Mouse (Mus musculus): ENCODE measurements around the gene Cacna1a. TPM values are rescaled to one million over a fixed set of nuclear protein-coding genes. Genes with fewer than 3 reads are reported as not detected.

The Cacna1a gene
- total and polyA plus RNA-seq, 3 experiments: 3.2 to 5.1 TPM; not detected in 1

- H3K79me2 ChIP-seq (ENCODE audit: control insufficient read depth, insufficient read depth, low read length, poor library complexity): peaks cover 1% of the 10 kb centered on the region; the same call in 1 of the 2 replicates
- no peak overlapping the region for H3K4me3 ChIP-seq (ENCODE audit: control insufficient read depth in 1 of 2, insufficient read depth in 1 of 2, low read depth in 2 of 2, low read length in 2 of 2)
- no peaks in the 10 kb centered on the region for H3K27me3 ChIP-seq (ENCODE audit: control insufficient read depth in 1 of 2, insufficient read depth in 2 of 2, low read length in 2 of 2)
- no peak for DNase-seq (ENCODE audit: low read depth, low spot score)
- H3K9me3 ChIP-seq (replicated peaks; ENCODE audit: insufficient read depth, low read length): no peaks in the 10 kb centered on the region
- no peak overlapping the region for H3K9ac ChIP-seq (ENCODE audit: control insufficient read depth, low read depth, low read length, poor library complexity, severe bottlenecking)
- peaks cover 5 to 22% of the 10 kb centered on the region in 2 experiments for H3K4me1 ChIP-seq (ENCODE audit: control insufficient read depth in 1 of 2, insufficient read depth in 2 of 2, low read length in 2 of 2)
- no peak overlapping the region for H3K27ac ChIP-seq (ENCODE audit: control insufficient read depth, low read depth, low read length)
- TF ChIP-seq E2F4 (IDR thresholded peaks at IDR 0.05; ENCODE audit: borderline replicate concordance, low read depth, low read length) (no peak), MAZ (IDR thresholded peaks at IDR 0.05; ENCODE audit: low read depth, low read length) (no peak), MAFK (IDR thresholded peaks at IDR 0.05; ENCODE audit: borderline replicate concordance, low read depth, low read length) (no peak), NRF1 (IDR thresholded peaks at IDR 0.05; ENCODE audit: insufficient read depth, low read depth, low read length, poor library complexity, severe bottlenecking) (no peak), RCOR1 (IDR thresholded peaks at IDR 0.05; ENCODE audit: low read depth, low read length) (no peak), KAT2A (conservative IDR thresholded peaks at IDR 0.05; ENCODE audit: low read depth, low read length) (no peak), NELFE (IDR thresholded peaks at IDR 0.05; ENCODE audit: low read depth, low read length) (no peak), MAX (IDR thresholded peaks at IDR 0.05; ENCODE audit: low read length) (no peak), TCF12 (IDR thresholded peaks at IDR 0.05; ENCODE audit: low read depth, low read length) (no peak), TAL1 (IDR thresholded peaks at IDR 0.05; ENCODE audit: low read length) (no peak), MXI1 (IDR thresholded peaks at IDR 0.05; ENCODE audit: low read depth, low read length) (no peak), UBTF (IDR thresholded peaks at IDR 0.05; ENCODE audit: borderline replicate concordance, insufficient read depth, low read depth, low read length) (no peak), HCFC1 (IDR thresholded peaks at IDR 0.05; ENCODE audit: low read depth, low read length) (no peak), ZNF384 (IDR thresholded peaks at IDR 0.05; ENCODE audit: low read depth, low read length) (no peak), USF1 (IDR thresholded peaks at IDR 0.05; ENCODE audit: low read depth, low read length) (no peak), ZKSCAN1 (IDR thresholded peaks at IDR 0.05; ENCODE audit: low read depth, low read length) (no peak), GABPA (IDR thresholded peaks at IDR 0.05; ENCODE audit: low read depth, low read length) (no peak)
- peaks cover 0 to 19% of the 10 kb centered on the region in 2 experiments; a peak in 2 of 4 replicates for H3K36me3 ChIP-seq (ENCODE audit: control insufficient read depth in 1 of 2, insufficient read depth in 2 of 2, low read length in 2 of 2)
These were observed 264.9 kb downstream of the Cacna1a start for GRCm38 (mm10) chr8:84653092-84653631.

- peaks cover 5 to 21% of the 10 kb centered on the region in 2 experiments for H3K4me1 ChIP-seq (ENCODE audit: control insufficient read depth in 1 of 2, insufficient read depth in 2 of 2, low read length in 2 of 2)
- TF ChIP-seq POLR2AphosphoS5 (IDR thresholded peaks at IDR 0.05; ENCODE audit: borderline replicate concordance, low read depth, low read length) (no peak), SMC3 (IDR thresholded peaks at IDR 0.05; ENCODE audit: low read depth, low read length) (peak; percentile 51), CTCF (IDR thresholded peaks at IDR 0.05 in 2 of 3, conservative IDR thresholded peaks at IDR 0.05 in 1 of 3; ENCODE audit: control insufficient read depth in 1 of 3, insufficient read depth in 1 of 3, low read depth in 2 of 3, low read length in 3 of 3, poor library complexity in 1 of 3, severe bottlenecking in 1 of 3) (peak; percentile 48 to 66 (median 60)), RAD21 (IDR thresholded peaks at IDR 0.05; ENCODE audit: low read depth, low read length) (peak; percentile 8), MAZ (IDR thresholded peaks at IDR 0.05; ENCODE audit: low read depth, low read length) (no peak)
- DNase-seq (ENCODE audit: low read depth, low spot score): peak; percentile 58
- H3K9ac ChIP-seq (ENCODE audit: control insufficient read depth, low read depth, low read length, poor library complexity, severe bottlenecking): no peak overlapping the region
- H3K27ac ChIP-seq (ENCODE audit: control insufficient read depth, low read depth, low read length): no peak overlapping the region
- no peaks in the 10 kb centered on the region for H3K27me3 ChIP-seq (ENCODE audit: control insufficient read depth in 1 of 2, insufficient read depth in 2 of 2, low read length in 2 of 2)
- H3K9me3 ChIP-seq (replicated peaks; ENCODE audit: insufficient read depth, low read length): no peaks in the 10 kb centered on the region
- peaks cover 0 to 19% of the 10 kb centered on the region in 2 experiments; a peak in 2 of 4 replicates for H3K36me3 ChIP-seq (ENCODE audit: control insufficient read depth in 1 of 2, insufficient read depth in 2 of 2, low read length in 2 of 2)
- peaks cover 1% of the 10 kb centered on the region; the same call in 1 of the 2 replicates for H3K79me2 ChIP-seq (ENCODE audit: control insufficient read depth, insufficient read depth, low read length, poor library complexity)
- no peak overlapping the region for H3K4me3 ChIP-seq (ENCODE audit: control insufficient read depth in 1 of 2, insufficient read depth in 1 of 2, low read depth in 2 of 2, low read length in 2 of 2)
These were observed 266.4 kb downstream of the Cacna1a start for GRCm38 (mm10) chr8:84654597-84654996.

All from MEL (cell line).